Mouse (Mus musculus) fat pad, adult 2 months (tissue): ENCODE measurements around the gene Cldnd2.

Source experiments
- DNase-seq: peaks from one replicate; pipeline ENCODE4 v3.0.0-alpha.2; 2011; ENCODE audit warnings: low read depth, low spot score; ENCODE audit errors: extremely low read depth

Gene Cldnd2

DNA sequence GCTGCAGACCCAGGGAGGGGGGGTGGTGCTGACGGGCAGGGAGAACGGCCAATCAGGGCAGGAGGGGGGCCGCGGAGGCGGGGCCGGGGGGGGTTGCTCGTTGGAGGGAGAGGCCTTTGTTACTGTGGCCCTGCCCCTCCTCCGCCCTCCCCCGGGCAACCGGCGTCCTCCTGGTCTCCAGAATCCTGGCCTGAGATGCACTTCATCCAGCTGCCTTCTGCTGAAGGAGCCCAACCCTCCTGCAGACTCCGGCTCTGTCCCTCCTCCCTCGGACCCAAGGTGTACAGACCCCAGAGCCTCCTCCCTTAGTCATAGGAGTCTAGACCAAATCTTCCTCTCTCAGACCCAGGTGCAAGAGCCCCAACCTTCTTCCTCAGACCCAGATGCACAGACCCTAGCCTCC, 49.6 kb downstream of the Cldnd2 start:
- DNase-seq, result no peak

DNA sequence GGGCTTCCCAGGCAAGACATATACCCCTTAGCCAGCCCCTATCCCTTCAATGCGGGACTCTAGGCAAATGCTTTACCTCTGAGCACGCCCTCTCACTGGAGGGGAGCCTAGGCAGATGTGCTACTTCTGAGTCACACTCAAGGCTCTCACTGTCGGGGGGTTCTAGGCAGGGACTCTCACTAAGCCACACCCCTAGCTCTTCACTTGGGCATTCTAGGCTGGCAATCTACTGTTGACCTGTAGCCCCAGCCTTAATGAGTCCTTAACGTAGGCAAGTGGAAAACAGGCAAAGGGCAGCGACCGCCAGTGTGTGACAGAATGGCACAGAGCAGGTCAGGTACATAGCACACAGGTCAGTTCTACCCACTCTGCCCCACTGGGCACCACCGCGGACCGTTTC, 50.3 kb downstream of the Cldnd2 start:
- no peak for DNase-seq
